Mouse (Mus musculus) spleen, postnatal 14 days (tissue): Measurements from ENCODE around the gene Atp6v1d.

Source experiments
- DNase-seq, 2 experiments: peaks; one replicate each; pipeline ENCODE4 v3.0.0; 2021 to 2022; ENCODE audit warnings: low spot score in 2 of 2

The Atp6v1d gene

DNA sequence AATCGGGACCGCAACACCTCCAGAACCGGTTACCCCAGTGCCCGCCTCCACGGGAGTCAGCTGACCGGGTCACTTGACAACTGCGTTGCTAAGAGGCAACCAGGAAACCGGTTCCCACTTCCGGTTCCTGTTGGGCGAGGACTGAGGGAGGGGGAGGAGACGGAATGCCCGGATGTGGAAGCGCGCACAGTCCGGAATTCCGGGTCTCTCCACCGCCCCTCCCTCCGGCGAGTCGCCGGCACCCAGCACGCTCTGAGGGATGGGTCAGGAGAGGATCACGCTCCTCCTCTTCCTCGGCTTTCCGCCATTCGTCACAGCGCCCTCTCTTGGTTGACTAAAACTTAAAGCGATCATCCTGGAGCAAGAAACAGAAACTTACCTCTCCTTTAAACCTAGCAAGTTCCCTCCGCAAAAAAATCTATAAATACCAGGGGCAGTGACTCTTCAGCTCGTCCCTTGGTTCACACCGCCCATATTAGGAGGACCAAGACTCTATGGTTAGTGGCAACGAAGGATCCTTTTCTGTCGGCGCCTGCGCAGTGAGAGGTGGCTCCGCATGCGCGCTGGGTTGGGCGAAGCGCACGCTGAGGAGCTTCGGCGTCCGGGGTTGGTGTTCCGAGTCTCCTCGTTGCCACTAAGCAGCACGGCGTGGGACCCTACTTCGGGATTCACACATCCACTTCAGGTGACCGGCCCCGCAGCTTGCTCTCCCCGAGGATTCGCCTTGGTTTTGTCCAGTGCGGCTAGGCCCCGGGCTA is at the start of gene Atp6v1d, which contains the start of gene Eif2s1:
TSS of gene Atp6v1d (minus strand) at position 143 of the 758 bp plus-strand sequence.
TSS of gene Eif2s1 (plus strand) at position 324 of the 758 bp plus-strand sequence.
- DNase-seq: peak; percentile 89 to 93

GRCm38 (mm10) chr12:78910684-78911461 is 49.4 kb upstream of the Atp6v1d start:
- DNase-seq: peak; percentile 37 to 43

DNA sequence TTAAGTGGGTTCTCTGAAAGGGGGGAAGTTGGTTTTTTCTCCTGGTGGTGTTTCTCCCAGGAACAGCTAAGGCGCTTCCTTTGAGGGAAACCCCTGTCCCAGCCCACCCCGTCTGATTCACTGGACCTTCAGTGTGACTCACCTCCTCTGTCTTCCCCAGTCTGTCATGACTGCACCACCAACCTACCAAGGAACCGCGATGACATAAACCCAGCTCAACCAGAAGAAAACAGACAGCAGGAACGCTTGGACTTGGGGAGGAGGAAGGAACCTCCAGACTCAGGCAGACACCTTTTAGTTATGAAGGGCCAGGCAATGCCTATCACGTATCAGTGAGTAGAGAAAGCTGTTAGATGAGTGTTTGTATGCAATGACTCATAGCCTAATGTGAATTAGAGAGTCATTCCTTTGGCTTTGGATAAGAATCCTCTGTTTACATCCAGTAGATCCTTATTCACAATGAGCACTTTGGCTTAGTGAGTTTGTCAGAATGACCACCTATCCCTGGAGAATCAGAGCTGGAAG is 46.7 kb upstream of the Atp6v1d start:
- no peak for DNase-seq

GRCm38 (mm10) chr12:78906707-78907162 is 45.3 kb upstream of the Atp6v1d start, which contains the start of gene Plek2:
TSS of gene Plek2 (minus strand) at chr12:78906964.
- DNase-seq: peak; percentile 83

DNA sequence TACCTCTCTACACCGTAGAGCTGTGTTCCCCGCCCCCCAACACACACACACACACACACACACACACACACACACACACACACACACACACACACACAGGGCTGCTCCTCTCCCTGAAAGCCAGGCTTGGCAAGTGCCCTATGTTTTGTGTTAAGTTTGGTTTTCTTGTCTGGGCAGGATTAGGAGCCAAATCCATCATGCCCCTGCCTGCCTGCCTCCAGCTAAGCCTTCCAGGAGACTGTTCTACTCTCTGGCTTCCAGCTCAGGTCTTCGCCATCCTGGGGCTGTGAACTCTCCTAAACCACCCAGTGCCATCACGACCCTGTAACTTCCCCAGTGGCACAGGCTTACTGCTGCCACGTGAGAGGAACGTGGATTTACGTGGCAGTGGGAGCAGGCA is 43.1 kb upstream of the Atp6v1d start:
- DNase-seq: no peak

- DNase-seq: no peak
These were observed 41.9 kb upstream of the Atp6v1d start for GRCm38 (mm10) chr12:78903313-78903712.

GRCm38 (mm10) chr12:78901467-78901866 is 40.0 kb upstream of the Atp6v1d start:
- DNase-seq: no peak

GRCm38 (mm10) chr12:78897861-78898260 is 36.4 kb upstream of the Atp6v1d start:
- no peak for DNase-seq

- no peak for DNase-seq
These were observed 29.7 kb upstream of the Atp6v1d start for GRCm38 (mm10) chr12:78891149-78891548.

- DNase-seq: no peak
These were observed 28.6 kb upstream of the Atp6v1d start for GRCm38 (mm10) chr12:78890062-78890461.

GRCm38 (mm10) chr12:78874581-78874980 is 13.1 kb upstream of the Atp6v1d start:
- DNase-seq: no peak

DNA sequence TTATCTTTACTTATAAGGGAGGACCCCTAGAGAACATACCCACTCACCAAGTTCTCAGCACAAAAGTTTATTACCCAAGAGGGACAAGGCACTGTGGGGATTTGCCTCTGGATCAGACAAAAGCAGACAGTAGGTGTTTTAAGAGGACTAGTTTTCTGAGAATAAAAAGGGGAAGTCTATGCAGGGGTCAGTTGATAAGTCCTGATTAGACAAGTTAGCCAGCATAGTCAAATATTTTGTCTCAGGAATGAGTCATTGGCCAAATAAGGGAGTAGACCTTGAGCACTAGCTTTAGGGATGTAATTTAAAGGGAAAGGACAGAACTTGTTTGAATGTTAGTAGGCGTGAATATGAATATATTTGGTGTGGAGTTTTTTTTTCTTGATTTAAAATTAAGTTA is 6.7 kb upstream of the Atp6v1d start:
- no peak for DNase-seq

DNA sequence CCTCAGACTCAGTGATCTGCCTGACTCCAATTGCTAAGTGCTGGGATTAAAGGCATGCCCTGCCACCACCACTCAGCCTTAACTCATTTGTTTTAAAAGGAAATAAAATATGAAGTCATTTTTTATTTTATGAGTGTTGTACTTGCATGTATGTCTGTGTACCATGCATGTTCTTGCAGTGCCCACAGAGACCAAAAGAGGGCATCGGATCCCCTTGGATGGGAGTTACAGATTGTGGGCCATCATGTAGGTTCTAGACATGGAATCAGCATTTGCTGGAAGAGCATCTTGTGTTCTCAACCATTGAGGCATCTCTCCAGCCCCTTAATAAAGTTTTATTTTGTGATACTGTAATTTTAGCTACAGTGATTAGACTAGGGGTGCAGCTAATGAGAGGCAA is 4.0 kb upstream of the Atp6v1d start:
- peak; percentile 35 to 38 for DNase-seq

DNA sequence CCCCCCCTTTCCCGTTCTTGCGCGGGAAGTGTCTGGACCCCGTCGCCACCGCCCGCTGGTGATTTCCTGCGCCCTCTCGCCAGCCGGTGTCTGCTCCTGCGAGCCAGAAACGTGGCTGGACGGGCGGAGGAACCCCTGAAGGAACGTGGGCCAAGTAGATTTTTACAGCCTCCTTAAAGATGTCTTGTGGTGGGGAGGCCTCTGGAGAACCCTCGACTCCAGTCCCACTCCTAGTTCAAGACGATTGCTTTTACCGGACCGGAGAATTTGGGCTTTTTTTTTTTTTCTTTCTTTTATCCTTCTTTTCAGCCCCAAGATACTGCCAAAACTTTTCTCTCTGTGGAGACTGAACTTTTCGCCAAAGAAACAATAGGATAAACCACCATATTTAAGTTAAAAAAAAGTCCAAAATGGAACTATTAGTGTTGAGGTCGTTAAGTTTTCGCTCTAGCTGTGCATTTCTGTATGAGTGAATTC is 854 bp upstream of the Atp6v1d start:
- DNase-seq: no peak

GRCm38 (mm10) chr12:78860921-78861495 is 430 bp downstream of the Atp6v1d start:
- peak in 1 of 2 experiments; percentile 7 for DNase-seq

GRCm38 (mm10) chr12:78848246-78848645 is 13.2 kb downstream of the Atp6v1d start:
- DNase-seq: no peak

- no peak for DNase-seq
These were observed 19.0 kb downstream of the Atp6v1d start for GRCm38 (mm10) chr12:78842429-78842828.

DNA sequence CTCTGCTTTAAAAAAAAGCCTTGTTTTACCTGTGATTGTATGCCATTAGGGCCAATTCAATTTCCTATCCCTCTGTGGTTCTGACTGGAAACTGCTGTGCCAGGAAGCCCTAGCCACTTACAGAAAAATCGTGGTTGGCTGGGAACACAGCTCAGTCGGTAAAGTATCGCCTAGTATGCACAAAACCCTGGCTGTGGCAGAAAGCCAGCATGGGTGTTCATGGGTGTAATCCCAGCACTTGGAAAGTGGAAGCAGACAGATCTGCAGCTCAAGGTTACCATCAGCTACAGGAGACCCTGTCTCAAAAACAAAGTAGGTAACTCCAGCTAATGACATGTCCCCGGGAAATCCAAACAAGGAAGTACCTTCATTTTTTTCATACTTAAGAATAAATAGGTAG is 21.5 kb downstream of the Atp6v1d start:
- no peak for DNase-seq

- DNase-seq: no peak
These were observed 26.9 kb downstream of the Atp6v1d start for GRCm38 (mm10) chr12:78834496-78834895.

DNA sequence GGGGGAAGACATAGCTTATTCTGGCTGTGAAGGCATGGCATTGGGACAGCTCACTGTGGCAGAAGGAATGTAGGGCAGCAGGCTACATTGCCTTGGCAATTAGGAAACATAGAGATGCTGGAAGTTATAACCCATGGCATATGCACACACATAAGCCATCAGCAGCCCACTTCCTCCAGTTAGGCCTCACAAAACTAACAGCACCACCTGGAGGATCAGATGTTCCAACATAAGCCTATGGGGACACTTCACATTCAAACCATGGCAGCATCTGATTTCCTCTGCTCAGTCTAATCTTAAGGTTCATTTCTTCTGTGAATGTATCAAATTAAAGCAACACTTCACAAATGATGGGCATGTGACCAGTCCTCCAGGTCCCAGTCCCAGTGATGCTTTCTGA is 47.0 kb downstream of the Atp6v1d start:
- DNase-seq: no peak

GRCm38 (mm10) chr12:78801836-78802235 is 59.6 kb downstream of the Atp6v1d start:
- no peak for DNase-seq

GRCm38 (mm10) chr12:78800036-78800435 is 61.4 kb downstream of the Atp6v1d start:
- DNase-seq: no peak
